Mouse (Mus musculus) G1E (cell line): ENCODE measurements around the gene Kirrel. TPM values are rescaled to one million over a fixed set of nuclear protein-coding genes. Genes with fewer than 3 reads are reported as not detected.

Experiments
- ATAC-seq: 2 replicates; pipeline ENCODE4 v1.8.0; 2016; ENCODE audit warnings: mild to moderate bottlenecking; ENCODE audit not compliant: insufficient number of reproducible peaks, poor library complexity, low FRiP score, severe bottlenecking; ENCODE audit errors: extremely low read depth
- DNase-seq: peaks from one replicate; pipeline ENCODE4 v3.0.0; 2012; ENCODE audit warnings: low spot score
- H3K27me3 ChIP-seq: 2 replicates; pipeline ENCODE4 v1.6.1; 2012; ENCODE audit warnings: mild to moderate bottlenecking, low read length, inconsistent platforms; ENCODE audit not compliant: insufficient read depth
- H3K36me3 ChIP-seq: replicated peaks from 2 replicates; pipeline ENCODE3; 2012; ENCODE audit warnings: mild to moderate bottlenecking, inconsistent platforms
- H3K4me1 ChIP-seq: 2 replicates; pipeline ENCODE4 v1.6.1; 2012; ENCODE audit warnings: low read depth, low read length, inconsistent platforms, mixed read lengths; ENCODE audit not compliant: insufficient read depth
- H3K4me3 ChIP-seq: 2 replicates; pipeline ENCODE4 v1.5.1; 2012; ENCODE audit warnings: low read depth, mild to moderate bottlenecking, inconsistent platforms, low read length, moderate library complexity, mixed read lengths
- H3K9me3 ChIP-seq: replicated peaks from 2 replicates; pipeline ENCODE4 v1.6.1; 2012; ENCODE audit warnings: inconsistent platforms
- CTCF ChIP-seq: IDR thresholded peaks from 2 replicates; pipeline ENCODE4 v1.5.1; 2012; ENCODE audit warnings: low read depth, low read length, inconsistent platforms, mixed read lengths
- GATA1 ChIP-seq: IDR thresholded peaks from 2 replicates; pipeline ENCODE4 v1.6.1; 2012; ENCODE audit warnings: borderline replicate concordance, low read length, inconsistent platforms, mixed read lengths
- GATA2 ChIP-seq: IDR thresholded peaks from 2 replicates; pipeline ENCODE4 v1.6.1; 2012; ENCODE audit warnings: low read depth, low read length, inconsistent platforms, borderline replicate concordance
- POLR2AphosphoS5 ChIP-seq: IDR thresholded peaks from 2 replicates; pipeline ENCODE4 v1.6.1; 2012; ENCODE audit warnings: low read depth, low read length, inconsistent platforms; ENCODE audit not compliant: insufficient replicate concordance
- TAL1 ChIP-seq: conservative IDR thresholded peaks from 2 replicates; pipeline ENCODE4 v1.6.1; 2012; ENCODE audit warnings: low read depth, low read length, inconsistent platforms, mixed read lengths
- polyA plus RNA-seq: library from polyadenylated mRNA; stranded (reverse); fragments of >175 nt; gene quantifications from 2 replicates; pipeline ENCODE4 v1.2.3, GENCODE M21; 2012
- total RNA-seq, 2 experiments: library from RNA; stranded (forward) in 1 of 2; stranded (reverse) in 1 of 2; fragments of 200-1000 nt in 1 of 2; fragments of >200 nt in 1 of 2; fragmentation: Nextera tagmentation in 1 of 2; gene quantifications; 2 replicates each; pipeline ENCODE4 v1.2.3; 2014 to 2017

The Kirrel gene
- total and polyA plus RNA-seq, 3 experiments: 0.11 TPM; not detected in 2

GRCm38 (mm10) chr3:87154398-87155287 lies 19.9 kb downstream of the Kirrel start:
- Histone ChIP-seq H3K27me3 (peaks cover 8% of the 10 kb centered on the region; the same call in 1 of the 2 replicates), H3K9me3 (no peaks in the 10 kb centered on the region), H3K36me3 (no peaks in the 10 kb centered on the region), H3K4me1 (no peaks in the 10 kb centered on the region), H3K4me3 (no peak overlapping the region)
- DNase-seq: no peak
- TF ChIP-seq GATA1 (no peak), TAL1 (no peak), CTCF (no peak), GATA2 (no peak), POLR2AphosphoS5 (no peak)
- ATAC-seq: no peak

GRCm38 (mm10) chr3:87153038-87153437 lies 21.5 kb downstream of the Kirrel start:
- no peak for ATAC-seq
- Histone ChIP-seq H3K4me1 (no peaks in the 10 kb centered on the region), H3K27me3 (peaks cover 8% of the 10 kb centered on the region; the same call in 1 of the 2 replicates), H3K9me3 (no peaks in the 10 kb centered on the region), H3K36me3 (no peaks in the 10 kb centered on the region), H3K4me3 (no peak overlapping the region)
- no peak for DNase-seq
- no peak for TF ChIP-seq CTCF
- TF ChIP-seq GATA1: no peak
- TF ChIP-seq POLR2AphosphoS5: no peak
- no peak for TF ChIP-seq TAL1
- no peak for TF ChIP-seq GATA2

- no peaks in the 10 kb centered on the region for H3K36me3 ChIP-seq
- TF ChIP-seq TAL1: no peak
- no peak for TF ChIP-seq CTCF
- no peak for TF ChIP-seq GATA1
- no peak for TF ChIP-seq GATA2
- TF ChIP-seq POLR2AphosphoS5: no peak
- ATAC-seq: no peak
Measured at GRCm38 (mm10) chr3:87152111-87152738, 22.3 kb downstream of the Kirrel start.

GRCm38 (mm10) chr3:87151294-87151826 lies 23.2 kb downstream of the Kirrel start:
- peaks cover 8% of the 10 kb centered on the region; the same call in 1 of the 2 replicates for H3K27me3 ChIP-seq
- no peak for ATAC-seq
- H3K4me3 ChIP-seq: no peak overlapping the region
- DNase-seq: no peak
- no peaks in the 10 kb centered on the region for H3K4me1 ChIP-seq
- no peak for TF ChIP-seq GATA1
- TF ChIP-seq POLR2AphosphoS5: no peak
- no peak for TF ChIP-seq GATA2
- no peak for TF ChIP-seq TAL1
- TF ChIP-seq CTCF: no peak
- H3K9me3 ChIP-seq: no peaks in the 10 kb centered on the region
- H3K36me3 ChIP-seq: no peaks in the 10 kb centered on the region

More at GRCm38 (mm10) chr3:87152111-87152738, 22.3 kb downstream of the Kirrel start:
- H3K27me3 ChIP-seq: peaks cover 8% of the 10 kb centered on the region; the same call in 1 of the 2 replicates
- no peak for DNase-seq
- no peak overlapping the region for H3K4me3 ChIP-seq
- H3K9me3 ChIP-seq: no peaks in the 10 kb centered on the region
- H3K4me1 ChIP-seq: no peaks in the 10 kb centered on the region

GRCm38 (mm10) chr3:87150689-87151244 lies 23.8 kb downstream of the Kirrel start:
- no peak overlapping the region for H3K4me3 ChIP-seq
- ATAC-seq: no peak
- H3K9me3 ChIP-seq: no peaks in the 10 kb centered on the region
- no peaks in the 10 kb centered on the region for H3K4me1 ChIP-seq
- no peak for TF ChIP-seq POLR2AphosphoS5
- no peak for TF ChIP-seq TAL1
- no peak for TF ChIP-seq GATA2
- no peak for TF ChIP-seq CTCF
- TF ChIP-seq GATA1: no peak
- H3K27me3 ChIP-seq: peaks cover 8% of the 10 kb centered on the region; the same call in 1 of the 2 replicates
- H3K36me3 ChIP-seq: no peaks in the 10 kb centered on the region
- no peak for DNase-seq
